Mouse (Mus musculus) ovary, postnatal 10 days (tissue): ENCODE results near the gene Fancl.
A peak's percentile ranks its signal among the peaks of the same experiment; 100 is the strongest.

ENCODE experiments used
- DNase-seq: peaks from one replicate; pipeline ENCODE4 v3.0.0; 2022; ENCODE audit warnings: low spot score

The Fancl gene

DNA sequence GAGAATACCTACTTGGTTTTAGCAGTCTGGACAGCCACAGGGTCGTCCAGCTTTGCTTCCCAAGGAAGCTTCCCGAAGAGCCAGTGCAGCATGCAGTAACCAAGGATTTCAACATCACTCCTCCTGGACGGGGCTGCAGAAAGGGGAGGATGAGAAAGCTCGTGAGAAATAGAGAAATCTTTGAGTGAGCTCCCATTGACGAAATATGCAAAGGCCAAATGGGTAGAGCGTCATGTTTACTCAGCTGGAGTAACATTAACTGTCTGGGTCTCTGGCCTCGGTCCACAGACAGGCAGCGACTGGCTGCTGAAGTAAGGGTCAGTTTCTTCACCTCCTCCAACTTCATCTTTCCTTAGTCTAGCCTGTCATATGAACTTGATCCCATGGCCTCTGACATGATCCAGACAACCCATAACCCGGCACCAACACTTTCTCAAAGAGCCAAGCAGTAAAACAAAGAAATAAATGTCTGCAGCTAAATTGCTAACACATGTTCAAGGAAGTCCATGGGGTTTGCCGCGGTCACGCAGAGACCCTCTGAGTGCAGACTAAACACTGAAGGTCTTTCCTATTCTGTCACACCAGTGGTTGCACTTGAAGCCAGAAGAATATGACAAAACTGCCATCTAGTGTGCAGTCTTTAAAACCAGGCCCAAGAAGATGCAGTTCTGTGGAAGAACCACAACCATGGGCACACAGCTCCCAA is 104.0 kb downstream of the Fancl start:
- peak; percentile 9 for DNase-seq

- DNase-seq = no peak
These were observed 110.0 kb downstream of the Fancl start for GRCm38 (mm10) chr11:26495951-26496350.

DNA sequence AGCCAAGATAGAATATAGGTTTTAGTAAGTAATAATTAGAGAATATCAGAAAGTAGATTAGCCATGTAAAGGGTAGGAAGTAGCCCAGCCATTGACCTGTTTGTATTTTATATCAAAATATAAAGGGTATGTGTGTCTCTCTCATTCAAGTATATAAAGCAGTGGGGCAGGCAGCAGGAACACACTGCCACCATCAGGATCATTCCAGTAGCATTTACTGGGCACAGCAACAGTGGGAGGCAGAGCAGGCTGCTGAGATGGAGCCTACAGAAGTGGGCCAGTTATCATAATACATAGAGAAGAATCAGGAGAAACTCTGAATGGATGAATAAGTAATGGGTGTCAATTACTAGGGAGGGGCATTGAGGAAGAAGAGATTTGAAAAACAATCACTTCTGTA is 127.7 kb downstream of the Fancl start:
- DNase-seq = no peak

GRCm38 (mm10) chr11:26516086-26516485 is 130.2 kb downstream of the Fancl start:
- no peak for DNase-seq

GRCm38 (mm10) chr11:26518991-26519390 is 133.1 kb downstream of the Fancl start:
- no peak for DNase-seq
